Mouse (Mus musculus): ENCODE measurements at regions not wholly inside any gene's neighbourhood (a gene's known extent, or its start where the extent isn't known, plus 50 kb on each side); places are given as distances from the start of the nearest gene placed in this dataset.

GRCm38 (mm10) chr5:80766591-80766990 lies 253.3 kb upstream of the Adgrl3 start:
- Histone ChIP-seq H3K36me3 (no peaks in the 10 kb centered on the region), H3K9ac (no peak overlapping the region), H3K4me3 (no peak overlapping the region), H3K27ac (no peak overlapping the region), H3K4me2 (no peak overlapping the region), H3K4me1 (no peaks in the 10 kb centered on the region), H3K27me3 (no peaks in the 10 kb centered on the region), H3K9me3 (no peaks in the 10 kb centered on the region)
- WGBS: 78% methylated on average over 3 of the region's 3 CpGs
- ATAC-seq (ENCODE audit: insufficient number of reproducible peaks, low FRiP score, low TSS enrichment, low read depth): no peak

GRCm38 (mm10) chr5:80783892-80784291 lies 236.0 kb upstream of the Adgrl3 start:
- 71% methylated on average over 4 of the region's 4 CpGs for WGBS
- H3K9ac ChIP-seq: no peak overlapping the region
- H3K4me3 ChIP-seq: no peak overlapping the region
- H3K36me3 ChIP-seq: no peaks in the 10 kb centered on the region
- H3K27me3 ChIP-seq: no peaks in the 10 kb centered on the region
- no peak overlapping the region for H3K4me2 ChIP-seq
- H3K4me1 ChIP-seq: no peaks in the 10 kb centered on the region
- H3K27ac ChIP-seq: no peak overlapping the region
- H3K9me3 ChIP-seq: no peaks in the 10 kb centered on the region
- no peak for ATAC-seq (ENCODE audit: insufficient number of reproducible peaks, low FRiP score, low TSS enrichment, low read depth)

GRCm38 (mm10) chr5:80784746-80785145 lies 235.2 kb upstream of the Adgrl3 start:
- no peak overlapping the region for H3K9ac ChIP-seq
- H3K4me2 ChIP-seq: no peak overlapping the region
- WGBS: 82% methylated on average over 6 of the region's 6 CpGs
- no peak overlapping the region for H3K4me3 ChIP-seq
- no peak overlapping the region for H3K27ac ChIP-seq
- H3K36me3 ChIP-seq: no peaks in the 10 kb centered on the region
- H3K9me3 ChIP-seq: no peaks in the 10 kb centered on the region
- no peak for ATAC-seq (ENCODE audit: insufficient number of reproducible peaks, low FRiP score, low TSS enrichment, low read depth)
- no peaks in the 10 kb centered on the region for H3K27me3 ChIP-seq
- H3K4me1 ChIP-seq: no peaks in the 10 kb centered on the region

DNA sequence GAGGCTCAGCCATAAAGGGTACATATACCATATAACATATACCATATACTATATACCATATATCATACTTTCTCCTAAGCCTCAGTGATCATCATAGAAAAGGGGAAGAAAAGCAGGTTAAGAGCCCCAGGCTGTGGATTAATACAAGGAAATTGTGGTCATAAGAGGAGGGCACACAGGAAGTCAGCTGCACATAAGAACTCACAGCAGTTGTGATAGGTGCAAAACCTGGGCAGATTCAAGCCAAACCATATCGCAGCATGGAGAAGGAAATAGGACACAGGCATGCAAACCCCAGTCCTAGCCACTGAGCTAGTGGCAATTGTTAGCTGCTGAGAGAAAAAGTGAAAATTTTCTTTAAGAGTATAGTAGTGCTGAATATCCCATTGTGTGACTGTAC lies 228.3 kb upstream of the Adgrl3 start:
- no peaks in the 10 kb centered on the region for H3K4me1 ChIP-seq
- no peaks in the 10 kb centered on the region for H3K9me3 ChIP-seq
- no peak for ATAC-seq (ENCODE audit: insufficient number of reproducible peaks, low FRiP score, low TSS enrichment, low read depth)
- H3K36me3 ChIP-seq: no peaks in the 10 kb centered on the region
- no peak overlapping the region for H3K4me2 ChIP-seq
- H3K9ac ChIP-seq: no peak overlapping the region
- H3K27ac ChIP-seq: no peak overlapping the region
- H3K4me3 ChIP-seq: no peak overlapping the region
- 89% methylated on average over 1 of the region's 1 CpGs for WGBS
- no peaks in the 10 kb centered on the region for H3K27me3 ChIP-seq

GRCm38 (mm10) chr5:80799777-80800176 lies 220.2 kb upstream of the Adgrl3 start:
- Histone ChIP-seq H3K9ac (no peak overlapping the region), H3K4me1 (no peaks in the 10 kb centered on the region), H3K27ac (no peak overlapping the region), H3K4me2 (no peak overlapping the region), H3K9me3 (no peaks in the 10 kb centered on the region), H3K4me3 (no peak overlapping the region), H3K27me3 (no peaks in the 10 kb centered on the region), H3K36me3 (no peaks in the 10 kb centered on the region)
- ATAC-seq (ENCODE audit: insufficient number of reproducible peaks, low FRiP score, low TSS enrichment, low read depth): no peak

DNA sequence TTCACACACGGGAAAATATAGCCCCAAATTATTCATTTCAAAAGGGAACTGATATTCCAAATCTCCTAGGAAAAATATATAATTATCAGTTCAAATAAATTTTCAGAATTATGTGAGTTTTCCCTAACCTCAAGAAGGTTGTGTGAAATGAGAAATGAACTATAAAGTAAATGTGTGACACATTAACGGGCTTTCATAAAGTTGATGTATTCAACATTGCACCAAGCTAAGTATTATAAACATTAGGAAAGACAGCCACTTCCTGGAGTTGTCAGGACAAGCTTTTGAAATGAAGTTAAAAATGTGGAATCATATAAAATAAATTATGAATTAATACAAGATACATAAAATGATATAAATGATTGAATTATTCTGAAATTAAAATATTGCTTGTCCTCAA lies 207.0 kb upstream of the Adgrl3 start:
- no peaks in the 10 kb centered on the region for H3K4me1 ChIP-seq
- no peak for ATAC-seq (ENCODE audit: insufficient number of reproducible peaks, low FRiP score, low TSS enrichment, low read depth)
- 77% methylated on average over 2 of the region's 2 CpGs for WGBS

DNA sequence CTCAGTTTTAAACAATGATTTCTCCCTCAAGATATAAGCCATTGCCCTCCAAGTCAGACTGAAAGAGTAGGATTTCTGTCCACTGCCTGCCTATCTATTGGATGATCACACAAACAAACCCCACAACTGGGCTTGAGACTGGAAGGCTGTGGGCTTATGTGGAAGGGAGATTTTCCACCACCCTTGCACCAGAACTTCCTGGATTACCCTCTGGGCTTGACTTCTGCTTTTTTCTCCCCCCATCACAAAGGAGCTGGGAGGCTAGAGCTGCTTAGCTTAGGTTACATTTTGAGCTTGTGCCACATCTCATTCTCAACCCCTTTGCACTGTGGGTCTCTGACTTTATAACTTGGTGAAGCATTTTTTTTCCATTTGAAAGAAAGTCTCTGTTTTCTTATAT lies 200.7 kb upstream of the Adgrl3 start:
- H3K4me1 ChIP-seq: no peaks in the 10 kb centered on the region
- no peaks in the 10 kb centered on the region for H3K27me3 ChIP-seq
- H3K27ac ChIP-seq: no peak overlapping the region
- no peak overlapping the region for H3K4me2 ChIP-seq
- H3K9me3 ChIP-seq: no peaks in the 10 kb centered on the region
- no peak overlapping the region for H3K9ac ChIP-seq
- no peaks in the 10 kb centered on the region for H3K36me3 ChIP-seq
- ATAC-seq (ENCODE audit: insufficient number of reproducible peaks, low FRiP score, low TSS enrichment, low read depth): no peak
- no peak overlapping the region for H3K4me3 ChIP-seq

More for the DNA sequence above, 207.0 kb upstream of the Adgrl3 start:
- H3K27me3 ChIP-seq: no peaks in the 10 kb centered on the region
- H3K9me3 ChIP-seq: no peaks in the 10 kb centered on the region
- H3K27ac ChIP-seq: no peak overlapping the region
- no peaks in the 10 kb centered on the region for H3K36me3 ChIP-seq
- H3K4me3 ChIP-seq: no peak overlapping the region
- H3K4me2 ChIP-seq: no peak overlapping the region
- no peak overlapping the region for H3K9ac ChIP-seq

DNA sequence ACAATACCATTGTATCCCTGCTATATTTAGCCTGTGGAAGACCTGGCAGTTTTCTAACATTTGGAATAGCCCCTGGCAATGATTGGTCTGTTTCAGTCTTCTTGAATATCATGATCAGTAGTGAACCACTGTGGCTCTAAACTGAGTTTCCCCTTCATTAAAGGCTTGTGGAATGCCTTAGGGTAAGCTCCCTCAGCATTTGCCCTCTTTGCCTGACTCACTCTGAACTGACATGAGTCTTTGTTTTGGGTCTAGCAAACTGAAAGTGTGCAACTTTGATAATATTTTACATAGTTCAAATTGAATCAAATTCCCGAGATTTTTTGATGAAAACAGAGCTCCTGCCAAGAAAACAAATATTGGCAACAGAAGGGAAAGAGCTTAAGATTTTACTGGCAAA lies 177.4 kb upstream of the Adgrl3 start:
- 42% methylated on average over 1 of the region's 1 CpGs for WGBS
- Histone ChIP-seq H3K27ac (no peak overlapping the region), H3K9me3 (no peaks in the 10 kb centered on the region), H3K27me3 (no peaks in the 10 kb centered on the region), H3K4me2 (no peak overlapping the region), H3K9ac (no peak overlapping the region), H3K4me1 (no peaks in the 10 kb centered on the region), H3K36me3 (no peaks in the 10 kb centered on the region), H3K4me3 (no peak overlapping the region)
- no peak for ATAC-seq (ENCODE audit: insufficient number of reproducible peaks, low FRiP score, low TSS enrichment, low read depth)

GRCm38 (mm10) chr5:80855034-80855433 lies 164.9 kb upstream of the Adgrl3 start:
- Histone ChIP-seq H3K36me3 (no peaks in the 10 kb centered on the region), H3K9me3 (no peaks in the 10 kb centered on the region), H3K4me2 (no peak overlapping the region), H3K27ac (no peak overlapping the region), H3K4me1 (no peaks in the 10 kb centered on the region), H3K9ac (no peak overlapping the region), H3K27me3 (no peaks in the 10 kb centered on the region), H3K4me3 (no peak overlapping the region)
- no peak for ATAC-seq (ENCODE audit: insufficient number of reproducible peaks, low FRiP score, low TSS enrichment, low read depth)
- WGBS: 66% methylated on average over 5 of the region's 5 CpGs

DNA sequence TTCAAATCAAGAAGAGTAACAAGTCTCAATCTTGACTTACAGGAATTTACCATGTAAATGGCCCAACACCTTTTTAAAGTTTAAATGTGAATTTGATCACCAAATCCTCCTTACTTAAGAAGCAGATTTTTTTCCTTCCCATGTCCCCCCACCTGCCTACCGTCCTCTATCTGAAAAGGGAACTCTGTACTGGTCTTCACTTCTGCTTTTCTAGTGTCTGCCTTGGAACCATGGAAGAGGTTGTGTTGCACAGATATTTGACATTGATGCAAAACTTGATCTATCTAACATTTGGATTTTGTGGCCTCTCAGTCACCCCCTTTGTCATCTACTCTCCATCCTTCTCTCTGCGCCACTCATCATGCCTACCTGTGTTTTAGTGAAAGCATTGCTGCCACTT lies 143.3 kb upstream of the Adgrl3 start:
- Histone ChIP-seq H3K36me3 (no peaks in the 10 kb centered on the region), H3K9me3 (no peaks in the 10 kb centered on the region), H3K27me3 (no peaks in the 10 kb centered on the region), H3K27ac (no peak overlapping the region), H3K9ac (no peak overlapping the region), H3K4me3 (no peak overlapping the region), H3K4me1 (no peaks in the 10 kb centered on the region), H3K4me2 (no peak overlapping the region)
- 68% methylated on average over 2 of the region's 2 CpGs for WGBS
- no peak for ATAC-seq (ENCODE audit: insufficient number of reproducible peaks, low FRiP score, low TSS enrichment, low read depth)

DNA sequence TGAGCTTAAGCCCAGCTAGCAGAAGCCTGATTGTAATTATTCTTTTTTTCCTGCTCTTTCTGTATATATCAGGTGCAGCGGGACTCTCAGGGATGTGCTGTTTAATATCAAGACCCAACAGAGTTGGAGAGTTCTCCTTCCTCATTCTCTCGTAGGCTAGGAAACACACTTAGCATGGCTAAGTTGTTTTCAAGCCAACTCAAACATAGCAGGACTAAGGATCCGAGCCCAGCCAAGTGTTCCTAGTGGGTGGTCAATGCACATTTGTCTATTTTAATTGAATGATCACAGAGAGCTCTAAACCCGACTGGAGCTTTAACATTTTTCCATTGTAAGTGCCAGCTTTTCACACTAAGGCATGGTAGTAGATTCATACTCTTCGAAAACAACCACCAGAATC lies 121.7 kb upstream of the Adgrl3 start:
- 53% methylated on average over 5 of the region's 5 CpGs for WGBS
- ATAC-seq (ENCODE audit: insufficient number of reproducible peaks, low FRiP score, low TSS enrichment, low read depth): no peak
- no peaks in the 10 kb centered on the region for H3K27me3 ChIP-seq
- no peaks in the 10 kb centered on the region for H3K4me1 ChIP-seq
- no peak overlapping the region for H3K4me3 ChIP-seq
- H3K9me3 ChIP-seq: no peaks in the 10 kb centered on the region
- H3K4me2 ChIP-seq: no peak overlapping the region
- H3K36me3 ChIP-seq: no peaks in the 10 kb centered on the region
- no peak overlapping the region for H3K9ac ChIP-seq
- H3K27ac ChIP-seq: no peak overlapping the region

GRCm38 (mm10) chr5:80908771-80909170 lies 111.2 kb upstream of the Adgrl3 start:
- 76% methylated on average over 6 of the region's 6 CpGs for WGBS
- ATAC-seq (ENCODE audit: insufficient number of reproducible peaks, low FRiP score, low TSS enrichment, low read depth): no peak

GRCm38 (mm10) chr5:80938791-80939190 lies 81.1 kb upstream of the Adgrl3 start:
- Histone ChIP-seq H3K36me3 (no peaks in the 10 kb centered on the region), H3K27ac (no peak overlapping the region), H3K9me3 (no peaks in the 10 kb centered on the region), H3K4me3 (no peak overlapping the region), H3K4me2 (no peak overlapping the region), H3K9ac (no peak overlapping the region), H3K4me1 (no peaks in the 10 kb centered on the region), H3K27me3 (no peaks in the 10 kb centered on the region)
- ATAC-seq (ENCODE audit: insufficient number of reproducible peaks, low FRiP score, low TSS enrichment, low read depth): no peak
- WGBS: 85% methylated on average over 3 of the region's 3 CpGs

More at GRCm38 (mm10) chr5:80908771-80909170, 111.2 kb upstream of the Adgrl3 start:
- Histone ChIP-seq H3K27ac (no peak overlapping the region), H3K4me1 (no peaks in the 10 kb centered on the region), H3K36me3 (no peaks in the 10 kb centered on the region), H3K9ac (no peak overlapping the region), H3K27me3 (no peaks in the 10 kb centered on the region), H3K4me2 (no peak overlapping the region), H3K4me3 (no peak overlapping the region), H3K9me3 (no peaks in the 10 kb centered on the region)

Measured in limb, embryonic 15.5 days (tissue).